Mouse (Mus musculus) forebrain, embryonic 11.5 days (tissue): Measurements from ENCODE around the gene Gm8126. TPM values are rescaled to one million over a fixed set of nuclear protein-coding genes. Genes with fewer than 3 reads are reported as not detected.

Experiments
- polyA plus RNA-seq: library from polyadenylated mRNA; unstranded; fragments of >200 nt; fragmentation: Nextera tagmentation; extraction: Ambion mirVana; gene quantifications from 2 replicates; pipeline ENCODE4 v1.2.1, GENCODE M21; 2014

Gene Gm8126
- polyA plus RNA-seq, 1 experiment from 2014 or later: not detected

Other genes with a start within 250 kb of the Gm8126 start
- gene Gm10376, start 243.0 kb upstream of the Gm8126 start, polyA plus RNA-seq: not detected in 2 replicates
- not detected in 2 replicates for gene Gm8094, start 182.0 kb upstream of the Gm8126 start, polyA plus RNA-seq
- not detected in 2 replicates for gene Gm8104, start 158.0 kb upstream of the Gm8126 start, polyA plus RNA-seq
- not detected in 2 replicates for gene Gm7233, start 78.8 kb upstream of the Gm8126 start, polyA plus RNA-seq
- gene Gm8122, start 23.3 kb upstream of the Gm8126 start, polyA plus RNA-seq: not detected in 2 replicates
- not detected in 2 replicates for gene Gm9732, start 16.4 kb downstream of the Gm8126 start, polyA plus RNA-seq
- gene Gm8127, start 35.2 kb downstream of the Gm8126 start, polyA plus RNA-seq: not detected in 2 replicates
- not detected in 2 replicates for gene 1700001F09Rik, start 89.2 kb downstream of the Gm8126 start, polyA plus RNA-seq
- gene Gm8138, start 157.7 kb downstream of the Gm8126 start, polyA plus RNA-seq: not detected in 2 replicates